Mouse (Mus musculus) heart, adult 9 months (tissue): ENCODE measurements around the gene Trio.

ENCODE experiments used
- DNase-seq, 2 experiments: peaks; one replicate each; pipeline ENCODE4 v3.0.0; 2022; ENCODE audit warnings: low spot score in 2 of 2

The Trio gene

GRCm38 (mm10) chr15:27923280-27923986 is 102.2 kb downstream of the Trio start:
- DNase-seq = peak; percentile 81 to 82

GRCm38 (mm10) chr15:27920751-27921150 is 104.9 kb downstream of the Trio start:
- no peak for DNase-seq

GRCm38 (mm10) chr15:27919540-27919939 is 106.1 kb downstream of the Trio start:
- no peak for DNase-seq

- DNase-seq = no peak
These were observed 106.8 kb downstream of the Trio start for GRCm38 (mm10) chr15:27918798-27919197.

GRCm38 (mm10) chr15:27916204-27916603 is 109.4 kb downstream of the Trio start:
- no peak for DNase-seq

- no peak for DNase-seq
These were observed 112.6 kb downstream of the Trio start for GRCm38 (mm10) chr15:27913013-27913412.

GRCm38 (mm10) chr15:27911196-27911595 is 114.5 kb downstream of the Trio start:
- DNase-seq = peak in 1 of 2 experiments; percentile 32

GRCm38 (mm10) chr15:27910179-27910578 is 115.5 kb downstream of the Trio start:
- no peak for DNase-seq

GRCm38 (mm10) chr15:27907649-27908048 is 118.0 kb downstream of the Trio start:
- no peak for DNase-seq

GRCm38 (mm10) chr15:27906409-27906808 is 119.2 kb downstream of the Trio start:
- no peak for DNase-seq

GRCm38 (mm10) chr15:27905341-27905740 is 120.3 kb downstream of the Trio start:
- DNase-seq = peak in 1 of 2 experiments; percentile 36

- DNase-seq = no peak
These were observed 121.2 kb downstream of the Trio start for GRCm38 (mm10) chr15:27904346-27905005.

- DNase-seq = no peak
These were observed 124.4 kb downstream of the Trio start for GRCm38 (mm10) chr15:27901200-27901599.

- DNase-seq = no peak
These were observed 126.7 kb downstream of the Trio start for GRCm38 (mm10) chr15:27898795-27899406.

GRCm38 (mm10) chr15:27894112-27894511 is 131.5 kb downstream of the Trio start:
- DNase-seq = no peak

GRCm38 (mm10) chr15:27892029-27892428 is 133.6 kb downstream of the Trio start:
- no peak for DNase-seq

GRCm38 (mm10) chr15:27890666-27891065 is 135.0 kb downstream of the Trio start:
- DNase-seq = no peak

- no peak for DNase-seq
These were observed 137.5 kb downstream of the Trio start for GRCm38 (mm10) chr15:27888153-27888552.

- DNase-seq = no peak
These were observed 138.7 kb downstream of the Trio start for GRCm38 (mm10) chr15:27886992-27887391.

GRCm38 (mm10) chr15:27884347-27885250 is 141.0 kb downstream of the Trio start:
- peak; percentile 47 to 73 for DNase-seq

GRCm38 (mm10) chr15:27883881-27884280 is 141.8 kb downstream of the Trio start:
- no peak for DNase-seq

- DNase-seq = peak in 1 of 2 experiments; percentile 14
These were observed 142.8 kb downstream of the Trio start for GRCm38 (mm10) chr15:27882898-27883297.
